Mouse (Mus musculus): Measurements from ENCODE around the gene Vti1a.

Vti1a gene

DNA sequence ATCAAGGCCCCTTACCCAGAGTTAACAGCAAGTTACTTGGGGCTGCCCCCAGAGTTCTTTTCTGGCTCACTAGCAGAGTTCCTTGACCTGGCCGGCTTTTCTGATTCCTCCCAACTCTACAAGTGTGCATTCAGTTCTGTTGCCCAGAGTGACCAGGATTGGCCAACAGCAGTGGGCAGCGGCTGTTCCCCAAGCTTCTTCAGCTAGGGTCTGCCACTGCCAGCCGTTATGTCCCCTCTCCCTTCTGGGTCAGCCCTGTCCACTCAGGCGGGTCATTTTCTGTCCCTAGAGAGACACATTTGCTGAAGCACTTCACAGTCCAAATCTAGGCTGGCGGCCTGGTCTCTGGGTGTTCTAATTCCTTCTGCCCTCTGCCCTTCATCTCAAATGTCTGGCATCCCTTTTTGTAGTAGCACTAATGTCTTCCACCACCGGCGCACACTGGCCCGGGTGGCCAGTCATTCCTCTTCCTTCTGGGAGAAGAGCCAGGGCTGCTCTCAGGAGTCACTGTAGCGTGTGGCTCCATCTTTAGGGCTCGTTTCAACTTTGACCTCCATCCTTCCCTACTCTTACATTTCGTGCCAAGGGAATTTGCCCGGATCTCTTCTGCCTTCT, 305.0 kb downstream of the Vti1a start:
- no peak for DNase-seq (ENCODE audit: low spot score)

DNA sequence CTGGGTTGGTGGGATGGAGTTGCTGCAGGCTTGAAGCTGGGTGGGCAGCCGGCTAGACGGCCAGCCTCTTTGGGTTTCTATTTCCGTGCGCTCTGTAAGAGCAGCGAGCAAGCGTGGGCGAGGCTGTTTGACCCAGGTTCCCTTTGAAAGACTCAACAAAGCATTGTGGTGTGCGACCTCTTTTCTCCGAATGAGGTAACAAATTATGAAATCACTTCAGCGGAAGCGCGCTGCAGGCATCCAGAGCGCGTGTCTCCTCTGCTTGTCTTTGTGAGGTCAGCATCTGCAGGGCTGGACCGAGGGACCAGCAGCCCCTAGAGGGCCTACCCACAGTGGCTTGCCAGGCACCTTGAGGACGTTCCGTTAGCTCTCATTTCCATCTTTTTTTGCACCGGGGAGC, 306.7 kb downstream of the Vti1a start:
- no peak for DNase-seq (ENCODE audit: low spot score)

DNA sequence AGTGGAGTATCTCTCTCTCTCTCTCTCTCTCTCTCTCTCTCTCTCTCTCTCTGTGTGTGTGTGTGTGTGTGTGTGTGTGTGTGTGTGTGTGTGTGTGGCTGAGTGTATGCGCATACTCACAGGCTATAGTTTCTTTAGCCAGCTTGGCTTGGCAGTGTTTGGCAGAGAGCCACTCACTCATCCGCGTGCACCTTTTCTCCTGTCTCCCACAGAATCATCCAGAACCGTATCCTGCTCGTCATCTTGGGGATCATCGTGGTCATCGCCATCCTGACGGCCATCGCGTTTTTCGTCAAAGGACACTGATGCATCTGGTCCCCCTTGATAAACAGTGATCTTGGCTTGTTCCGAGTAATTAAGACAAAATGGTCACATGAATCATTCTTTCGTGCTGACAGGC, 307.5 kb downstream of the Vti1a start:
- no peak for DNase-seq (ENCODE audit: low spot score)

DNA sequence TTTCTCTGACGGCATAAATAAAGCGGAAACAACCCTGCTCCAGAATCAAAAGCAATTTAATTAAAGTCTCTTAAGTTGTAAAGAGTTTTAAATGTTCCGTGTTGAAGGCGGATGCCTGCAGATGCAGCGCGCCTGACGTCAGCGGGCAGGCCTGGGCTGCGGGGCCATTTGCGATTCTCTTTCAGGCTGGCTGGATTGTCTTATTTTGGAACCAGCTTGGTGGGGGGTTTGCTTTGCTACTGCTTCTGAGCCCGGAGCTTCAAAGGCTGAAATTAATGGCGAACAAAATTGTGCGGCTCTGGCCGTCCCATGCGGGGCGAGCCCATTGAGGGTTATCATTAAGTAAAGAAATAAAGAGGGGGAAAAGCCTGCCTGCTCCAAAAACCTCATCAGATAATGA, 310.4 kb downstream of the Vti1a start:
- no peak for DNase-seq (ENCODE audit: low spot score)

DNA sequence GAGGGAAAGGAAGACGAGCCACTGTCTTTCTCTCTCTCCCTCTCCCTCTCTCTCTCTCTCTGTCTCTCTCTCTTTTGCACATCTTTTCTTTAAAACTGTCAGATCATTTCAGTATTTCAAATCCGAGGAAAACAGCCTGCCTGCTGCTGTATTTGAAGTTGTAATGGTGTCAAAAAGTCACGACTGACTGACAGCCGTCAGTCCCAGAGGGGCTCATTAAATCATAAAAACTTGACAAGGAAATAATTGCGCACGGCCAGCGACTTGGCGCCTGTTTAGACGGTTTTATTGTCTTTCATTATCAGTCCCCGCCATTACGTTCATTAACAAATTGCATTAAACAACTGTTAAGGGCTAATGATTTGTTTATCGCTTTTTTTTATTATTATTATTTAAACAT, 310.9 kb downstream of the Vti1a start:
- DNase-seq (ENCODE audit: low spot score): no peak

GRCm38 (mm10) chr19:55635488-55635887, 319.4 kb downstream of the Vti1a start:
- no peak for DNase-seq (ENCODE audit: low spot score)

DNA sequence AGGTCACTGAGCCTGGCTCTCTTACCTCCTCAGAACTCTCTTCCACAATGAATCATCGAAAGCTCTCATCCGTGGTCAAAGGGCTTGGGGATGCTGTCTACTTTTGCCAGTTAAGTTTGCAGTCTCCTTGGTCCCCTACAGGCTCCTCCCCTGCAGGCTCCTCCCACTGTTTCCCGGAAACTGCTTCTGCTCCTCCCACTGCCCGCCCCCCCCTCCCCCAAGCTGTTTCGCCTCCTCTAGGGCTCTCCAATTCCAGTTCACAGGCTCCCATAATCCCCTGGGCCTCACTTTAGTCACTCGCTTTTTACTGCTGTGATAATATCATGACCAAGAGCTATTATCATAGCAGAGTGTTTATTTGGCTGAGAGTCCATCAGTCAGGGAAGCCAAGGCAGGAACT, 324.2 kb downstream of the Vti1a start:
- DNase-seq (ENCODE audit: low spot score): no peak

DNA sequence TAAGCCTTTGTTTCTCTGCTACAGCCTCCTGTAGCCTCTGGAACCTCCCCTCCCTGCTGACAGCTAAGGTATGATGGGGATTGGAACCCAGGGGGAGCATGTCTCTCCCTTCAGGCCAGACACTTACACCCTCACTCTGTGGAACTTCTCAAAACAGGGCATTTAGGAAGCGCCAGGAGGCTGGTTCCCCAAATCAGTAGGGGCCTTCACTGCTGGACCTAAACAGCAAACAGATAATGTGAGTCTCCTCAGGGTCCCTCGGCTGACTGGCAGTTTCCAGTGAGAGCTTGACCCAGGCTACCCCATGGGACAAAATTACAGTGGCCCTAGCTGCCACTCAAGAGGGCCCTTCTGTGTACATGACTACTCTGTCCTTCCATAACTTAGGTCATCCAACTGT, 325.8 kb downstream of the Vti1a start:
- DNase-seq (ENCODE audit: low spot score): no peak

DNA sequence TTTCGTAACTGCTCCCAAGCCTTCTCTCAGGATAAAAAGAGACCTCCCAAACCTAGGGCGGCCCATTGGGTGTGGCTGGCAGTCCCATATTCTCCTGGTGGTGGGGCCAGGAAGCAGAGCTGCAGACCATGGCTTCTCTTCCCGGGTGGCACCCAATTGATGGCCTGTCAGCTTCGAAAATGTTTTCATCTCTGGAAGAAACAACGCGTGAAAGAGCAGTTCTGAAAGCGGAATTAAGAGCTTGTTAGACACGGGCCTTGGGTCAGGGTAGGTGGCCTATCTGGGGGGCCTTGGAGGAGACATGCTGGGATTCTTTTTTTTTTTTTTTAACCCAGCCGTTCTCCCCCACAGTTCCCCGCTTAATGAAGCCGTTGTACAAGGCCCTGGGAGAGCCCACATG, 326.3 kb downstream of the Vti1a start:
- DNase-seq (ENCODE audit: low spot score): no peak

DNA sequence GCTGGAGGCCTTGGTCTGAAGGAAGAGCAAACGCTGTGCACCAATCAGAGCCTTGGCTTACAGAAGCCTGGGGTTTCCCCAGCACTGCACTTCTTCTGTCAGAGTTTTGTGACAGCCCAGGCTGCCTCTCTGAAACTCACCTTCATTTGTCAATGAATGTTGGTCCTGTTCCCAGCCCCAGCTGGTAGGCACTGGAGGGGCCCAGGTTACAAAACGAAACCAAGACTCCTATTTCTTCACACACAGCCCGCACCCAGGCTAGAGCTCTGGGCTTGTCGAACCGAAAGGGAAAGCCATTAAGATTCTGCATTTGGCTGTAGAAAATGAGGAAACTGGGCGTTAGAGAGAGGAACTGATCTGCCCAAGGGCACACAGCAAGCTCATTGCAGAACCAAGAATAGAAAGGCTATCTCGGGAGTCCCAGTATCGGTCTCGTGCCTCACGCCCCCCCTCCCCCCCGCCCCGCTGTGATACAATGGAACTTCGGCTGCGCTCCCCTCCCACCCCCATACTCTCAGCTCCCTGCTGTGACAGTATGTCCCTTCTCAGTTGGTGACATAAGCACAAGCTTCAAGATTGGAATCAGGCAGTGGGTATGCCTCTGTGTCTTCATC, 327.3 kb downstream of the Vti1a start:
- DNase-seq (ENCODE audit: low spot score): peak; percentile 14

GRCm38 (mm10) chr19:55643931-55644330, 327.8 kb downstream of the Vti1a start:
- DNase-seq (ENCODE audit: low spot score): no peak

DNA sequence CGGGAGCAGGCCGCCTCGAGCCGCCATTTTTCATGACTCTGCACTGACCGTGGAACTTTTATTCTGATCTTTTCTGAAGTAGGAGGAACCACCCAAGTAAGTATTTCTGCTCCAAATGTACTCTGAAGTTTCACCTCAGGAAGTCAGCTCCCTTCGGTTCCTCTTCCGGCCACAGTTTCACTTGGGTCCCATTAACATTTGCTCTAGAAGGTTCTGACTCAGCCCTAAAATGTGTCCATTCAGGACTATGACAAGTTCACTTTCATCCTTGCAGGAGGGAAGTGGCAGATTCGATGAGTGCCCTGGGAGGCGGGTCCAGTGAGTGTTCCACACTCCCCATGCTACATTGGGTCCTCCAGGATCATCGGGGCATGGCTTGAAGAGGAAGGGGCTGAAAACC, 333.3 kb downstream of the Vti1a start:
- no peak for DNase-seq (ENCODE audit: low spot score)

DNA sequence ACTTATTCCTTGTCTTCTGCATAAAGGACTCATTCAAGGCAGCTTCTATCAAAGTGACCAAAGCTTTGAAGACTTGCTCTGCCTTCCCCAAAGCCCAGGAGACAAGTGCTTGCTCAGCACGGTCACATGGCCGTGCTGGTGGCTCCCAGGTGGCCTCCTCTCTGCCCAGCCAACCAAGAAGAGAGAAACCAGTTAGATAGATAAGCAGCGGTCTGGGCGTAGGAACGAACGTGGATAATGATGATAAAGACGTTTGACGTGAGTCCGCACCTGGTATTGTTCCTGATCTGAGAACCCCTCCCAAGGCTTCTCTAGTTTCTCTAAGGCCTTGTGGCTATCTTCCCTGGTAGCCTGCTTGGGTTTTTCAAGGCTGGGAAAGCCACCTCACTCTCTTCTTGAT, 334.9 kb downstream of the Vti1a start:
- no peak for DNase-seq (ENCODE audit: low spot score)

- DNase-seq (ENCODE audit: low spot score): no peak
Measured at GRCm38 (mm10) chr19:55652693-55653265, 336.7 kb downstream of the Vti1a start.

- DNase-seq (ENCODE audit: low spot score): no peak
Measured at GRCm38 (mm10) chr19:55660165-55660564, 344.1 kb downstream of the Vti1a start.

DNA sequence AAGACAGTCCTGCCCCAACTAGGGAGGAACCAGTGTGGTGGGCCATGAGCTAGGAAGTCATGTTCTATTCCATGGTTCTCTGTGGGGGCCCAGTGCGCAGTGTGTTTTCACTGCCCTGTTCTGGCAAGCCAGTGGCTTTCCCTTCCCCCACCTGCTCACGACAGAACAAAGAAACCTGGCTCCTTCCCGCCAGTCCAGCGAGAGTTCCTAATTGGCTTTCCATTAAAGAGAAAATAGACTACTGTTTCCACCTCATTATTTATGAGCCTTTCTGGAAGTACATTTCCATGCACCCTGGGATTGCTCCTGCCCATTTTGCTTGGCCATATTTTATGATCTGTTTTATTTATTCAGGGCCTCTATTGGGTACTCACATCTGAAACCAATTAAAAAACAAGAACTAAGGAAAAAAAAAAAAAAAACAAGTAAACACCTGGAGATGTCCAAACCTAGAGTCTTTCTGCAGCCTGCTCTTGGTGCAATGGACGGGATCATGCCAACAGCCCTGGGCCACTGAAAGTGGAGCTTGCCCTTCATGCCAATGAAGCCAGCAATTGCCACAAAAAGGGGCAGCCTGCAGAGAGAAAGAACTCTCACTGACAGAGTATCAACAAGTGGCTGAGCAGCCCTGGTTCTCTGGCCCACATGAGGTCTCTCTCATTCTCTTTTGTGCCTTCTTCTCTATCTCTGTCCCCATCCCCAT, 346.6 kb downstream of the Vti1a start:
- no peak for DNase-seq (ENCODE audit: low spot score)

- DNase-seq (ENCODE audit: low spot score): no peak
Measured at GRCm38 (mm10) chr19:55667787-55668186, 351.7 kb downstream of the Vti1a start.

DNA sequence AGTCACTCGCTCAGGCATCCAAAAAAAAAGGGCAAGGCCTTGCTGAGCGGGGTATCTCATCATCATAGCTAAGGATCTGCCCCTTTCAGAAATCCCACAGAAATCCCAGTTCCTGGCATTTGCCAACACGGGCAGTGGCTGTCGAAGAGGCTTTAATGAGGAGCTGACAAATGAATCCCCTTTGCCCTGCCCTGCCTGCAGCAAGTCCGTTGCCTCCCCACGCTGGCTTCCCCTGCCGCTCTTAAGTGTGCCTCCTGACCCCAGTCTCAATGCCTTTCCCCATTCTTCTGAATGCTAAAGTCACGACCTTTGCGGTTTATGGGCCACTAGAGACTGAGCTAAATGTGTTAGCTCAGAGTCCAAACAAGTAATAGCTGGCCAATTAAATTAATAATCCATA, 352.8 kb downstream of the Vti1a start:
- DNase-seq (ENCODE audit: low spot score): no peak
